Mouse (Mus musculus): Measurements from ENCODE around the gene Gclc. TPM values are rescaled to one million over a fixed set of nuclear protein-coding genes. Genes with fewer than 3 reads are reported as not detected.
A peak's percentile ranks its signal among the peaks of the same experiment; 100 is the strongest.

Gene Gclc
- polyA plus RNA-seq, 1 experiment from 2014 or later, result 18.1 TPM

- Histone ChIP-seq H3K36me3 (ENCODE audit: control insufficient read depth, insufficient read depth, low read length) (no peaks in the 10 kb centered on the region), H3K9ac (ENCODE audit: low read length) (no peak overlapping the region), H3K27ac (replicated peaks) (no peak overlapping the region), H3K9me3 (ENCODE audit: control insufficient read depth, low read length) (no peaks in the 10 kb centered on the region), H3K4me2 (replicated peaks; ENCODE audit: low read depth) (no peak overlapping the region), H3K4me3 (ENCODE audit: low read depth, low read length) (no peak overlapping the region), H3K4me1 (replicated peaks; ENCODE audit: control insufficient read depth, insufficient read depth) (no peaks in the 10 kb centered on the region), H3K27me3 (ENCODE audit: control insufficient read depth, insufficient read depth, low read length) (no peaks in the 10 kb centered on the region)
- 77% methylated on average over 1 of the region's 1 CpGs for WGBS
- TF ChIP-seq EP300 (optimal IDR thresholded peaks at IDR 0.05) (no peak), CTCF (IDR thresholded peaks at IDR 0.05; ENCODE audit: low read depth) (no peak)
- ATAC-seq (ENCODE audit: low FRiP score, low TSS enrichment) (no peak), DNase-seq (ENCODE audit: low spot score) (no peak)
Observed at GRCm38 (mm10) chr9:77719675-77720074, 34.7 kb upstream of the Gclc start.

GRCm38 (mm10) chr9:77722381-77722780 lies 32.0 kb upstream of the Gclc start:
- ATAC-seq (ENCODE audit: low FRiP score, low TSS enrichment), result peak; percentile 84

DNA sequence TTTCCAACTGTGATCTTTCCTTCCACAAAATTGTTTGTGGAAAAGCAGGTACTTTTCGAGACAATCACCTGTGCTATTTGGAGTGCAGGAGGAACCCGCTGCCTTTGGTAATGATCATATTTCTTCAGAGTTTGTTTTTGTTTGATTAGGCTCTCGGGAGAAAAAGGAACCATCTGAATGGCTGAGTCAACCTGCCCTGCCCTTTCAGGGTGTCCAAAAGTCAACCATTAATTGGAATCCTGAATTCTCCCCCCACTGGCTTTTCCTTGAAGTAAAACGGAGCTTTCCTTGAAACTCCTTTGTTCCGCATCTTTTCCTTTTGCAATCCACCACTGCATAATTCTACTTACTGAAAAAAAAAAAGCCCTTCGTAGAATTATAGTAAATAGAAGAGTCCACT lies 30.1 kb upstream of the Gclc start:
- DNase-seq (ENCODE audit: low spot score), result no peak
- Histone ChIP-seq H3K4me2 (replicated peaks; ENCODE audit: low read depth) (no peak overlapping the region), H3K4me1 (replicated peaks; ENCODE audit: control insufficient read depth, insufficient read depth) (no peaks in the 10 kb centered on the region), H3K9me3 (ENCODE audit: control insufficient read depth, low read length) (no peaks in the 10 kb centered on the region), H3K9ac (ENCODE audit: low read length) (no peak overlapping the region), H3K27me3 (ENCODE audit: control insufficient read depth, insufficient read depth, low read length) (no peaks in the 10 kb centered on the region), H3K4me3 (ENCODE audit: low read depth, low read length) (no peak overlapping the region), H3K36me3 (ENCODE audit: control insufficient read depth, insufficient read depth, low read length) (no peaks in the 10 kb centered on the region), H3K27ac (replicated peaks) (no peak overlapping the region)
- TF ChIP-seq CTCF (IDR thresholded peaks at IDR 0.05; ENCODE audit: low read depth), result no peak
- TF ChIP-seq EP300 (optimal IDR thresholded peaks at IDR 0.05), result no peak
- WGBS, result 38% methylated on average over 6 of the region's 6 CpGs
- peak; percentile 39; the same call in 1 of the 2 replicates for ATAC-seq (ENCODE audit: low FRiP score, low TSS enrichment)

More at GRCm38 (mm10) chr9:77722381-77722780, 32.0 kb upstream of the Gclc start:
- Histone ChIP-seq H3K27ac (replicated peaks) (no peak overlapping the region), H3K9me3 (ENCODE audit: control insufficient read depth, low read length) (no peaks in the 10 kb centered on the region), H3K4me3 (ENCODE audit: low read depth, low read length) (no peak overlapping the region), H3K27me3 (ENCODE audit: control insufficient read depth, insufficient read depth, low read length) (no peaks in the 10 kb centered on the region), H3K4me2 (replicated peaks; ENCODE audit: low read depth) (no peak overlapping the region), H3K4me1 (replicated peaks; ENCODE audit: control insufficient read depth, insufficient read depth) (no peaks in the 10 kb centered on the region), H3K9ac (ENCODE audit: low read length) (no peak overlapping the region), H3K36me3 (ENCODE audit: control insufficient read depth, insufficient read depth, low read length) (no peaks in the 10 kb centered on the region)
- TF ChIP-seq EP300 (optimal IDR thresholded peaks at IDR 0.05), result no peak
- no peak for TF ChIP-seq CTCF (IDR thresholded peaks at IDR 0.05; ENCODE audit: low read depth)
- WGBS, result 83% methylated on average over 1 of the region's 1 CpGs
- no peak for DNase-seq (ENCODE audit: low spot score)

GRCm38 (mm10) chr9:77725448-77725847 lies 28.9 kb upstream of the Gclc start:
- DNase-seq (ENCODE audit: low spot score), result no peak
- ATAC-seq (ENCODE audit: low FRiP score, low TSS enrichment), result no peak
- H3K9ac ChIP-seq (ENCODE audit: low read length), result no peak overlapping the region
- TF ChIP-seq EP300 (optimal IDR thresholded peaks at IDR 0.05), result no peak
- no peak for TF ChIP-seq CTCF (IDR thresholded peaks at IDR 0.05; ENCODE audit: low read depth)
- H3K4me3 ChIP-seq (ENCODE audit: low read depth, low read length), result no peak overlapping the region
- H3K4me1 ChIP-seq (replicated peaks; ENCODE audit: control insufficient read depth, insufficient read depth), result no peaks in the 10 kb centered on the region
- no peak overlapping the region for H3K27ac ChIP-seq (replicated peaks)
- H3K9me3 ChIP-seq (ENCODE audit: control insufficient read depth, low read length), result no peaks in the 10 kb centered on the region
- H3K27me3 ChIP-seq (ENCODE audit: control insufficient read depth, insufficient read depth, low read length), result no peaks in the 10 kb centered on the region
- H3K36me3 ChIP-seq (ENCODE audit: control insufficient read depth, insufficient read depth, low read length), result no peaks in the 10 kb centered on the region
- no peak overlapping the region for H3K4me2 ChIP-seq (replicated peaks; ENCODE audit: low read depth)
- WGBS, result 77% methylated on average over 8 of the region's 8 CpGs

DNA sequence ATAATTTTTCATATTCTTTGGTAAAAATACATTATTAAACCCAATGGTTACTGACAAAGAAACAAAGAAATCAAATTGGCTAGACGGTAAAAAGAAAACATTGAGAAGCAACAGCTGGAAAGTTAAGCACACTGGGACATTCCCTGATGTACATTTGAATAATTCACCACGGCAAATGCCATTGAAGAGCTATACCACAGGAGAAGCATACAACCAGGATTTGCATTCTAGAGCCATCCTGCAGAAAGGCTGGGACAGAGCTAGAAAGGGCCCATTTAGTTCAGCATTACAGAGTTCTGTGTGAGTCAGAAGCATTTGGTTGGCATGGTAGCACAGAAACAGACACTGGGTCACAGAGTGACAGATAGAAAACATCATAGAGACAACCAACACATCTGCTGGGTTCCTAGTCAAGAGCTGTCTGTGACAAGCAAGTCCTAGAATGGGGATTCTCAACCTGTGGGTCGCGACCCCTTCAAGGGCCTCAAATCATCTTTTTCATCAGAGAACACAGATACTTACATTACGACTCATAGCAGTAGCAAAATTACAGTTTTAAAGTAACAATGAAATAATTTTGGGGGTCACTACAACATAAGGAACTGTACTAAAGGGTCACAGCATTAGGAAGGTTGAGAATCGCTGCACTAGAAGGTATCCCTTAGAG lies 28.2 kb upstream of the Gclc start:
- H3K36me3 ChIP-seq (ENCODE audit: control insufficient read depth, insufficient read depth, low read length), result no peaks in the 10 kb centered on the region
- no peak overlapping the region for H3K4me2 ChIP-seq (replicated peaks; ENCODE audit: low read depth)
- no peaks in the 10 kb centered on the region for H3K9me3 ChIP-seq (ENCODE audit: control insufficient read depth, low read length)
- DNase-seq (ENCODE audit: low spot score) (no peak), ATAC-seq (ENCODE audit: low FRiP score, low TSS enrichment) (no peak)
- H3K27me3 ChIP-seq (ENCODE audit: control insufficient read depth, insufficient read depth, low read length), result no peaks in the 10 kb centered on the region
- H3K27ac ChIP-seq (replicated peaks), result no peak overlapping the region
- TF ChIP-seq CTCF (IDR thresholded peaks at IDR 0.05; ENCODE audit: low read depth) (no peak), EP300 (optimal IDR thresholded peaks at IDR 0.05) (no peak)
- H3K4me3 ChIP-seq (ENCODE audit: low read depth, low read length), result no peak overlapping the region
- 90% methylated on average over 6 of the region's 6 CpGs for WGBS
- H3K9ac ChIP-seq (ENCODE audit: low read length), result no peak overlapping the region
- H3K4me1 ChIP-seq (replicated peaks; ENCODE audit: control insufficient read depth, insufficient read depth), result no peaks in the 10 kb centered on the region

- 84% methylated on average over 2 of the region's 2 CpGs for WGBS
Observed at GRCm38 (mm10) chr9:77727012-77727411, 27.3 kb upstream of the Gclc start.

More at GRCm38 (mm10) chr9:77727012-77727411, 27.3 kb upstream of the Gclc start:
- Histone ChIP-seq H3K27me3 (ENCODE audit: control insufficient read depth, insufficient read depth, low read length) (no peaks in the 10 kb centered on the region), H3K4me3 (ENCODE audit: low read depth, low read length) (no peak overlapping the region), H3K27ac (replicated peaks) (no peak overlapping the region), H3K36me3 (ENCODE audit: control insufficient read depth, insufficient read depth, low read length) (no peaks in the 10 kb centered on the region), H3K4me2 (replicated peaks; ENCODE audit: low read depth) (no peak overlapping the region), H3K9ac (ENCODE audit: low read length) (no peak overlapping the region), H3K4me1 (replicated peaks; ENCODE audit: control insufficient read depth, insufficient read depth) (no peaks in the 10 kb centered on the region), H3K9me3 (ENCODE audit: control insufficient read depth, low read length) (no peaks in the 10 kb centered on the region)
- TF ChIP-seq EP300 (optimal IDR thresholded peaks at IDR 0.05), result no peak
- TF ChIP-seq CTCF (IDR thresholded peaks at IDR 0.05; ENCODE audit: low read depth), result no peak
- DNase-seq (ENCODE audit: low spot score) (no peak), ATAC-seq (ENCODE audit: low FRiP score, low TSS enrichment) (no peak)

Data from stomach, postnatal 0 days (tissue).